21 mouse cellular contexts compared by ENCODE assay signal in genomic region chr16:29315391-29315790, GRCm38 (mm10).
"Had no signal": no experiment of that assay in that cellular context is flagged by ENCODE, and none has a peak within 500 bp of the region (broad histone marks: within the 10 kb centered on the region; RNA-seq: fewer than 3 reads in every experiment).

No protein-coding gene starts in this region.

- H3K4me3 ChIP-seq: left cerebral cortex, adult 2 months; lung, embryonic 15.5 days; megakaryocyte, embryonic 14.5 days; midbrain, embryonic 10.5 days; midbrain, embryonic 13.5 days; myocyte; neural tube, embryonic 13.5 days; stomach, embryonic 15.5 days had no signal

- H3K27ac ChIP-seq: left cerebral cortex, adult 2 months; liver, embryonic 14.5 days; lung, embryonic 15.5 days; midbrain, embryonic 10.5 days; midbrain, embryonic 13.5 days; neural tube, embryonic 13.5 days; stomach, embryonic 15.5 days had no signal

- H3K9me3 ChIP-seq: lung, embryonic 15.5 days; midbrain, embryonic 10.5 days; midbrain, embryonic 13.5 days; neural tube, embryonic 13.5 days; stomach, embryonic 15.5 days had no signal

- DNase-seq: kidney, adult 18-20 months; kidney, postnatal 25 days; layer of hippocampus, postnatal 36 days; lung, adult 18-20 months; lung, postnatal 10 days; lung, postnatal 36 days; retina, postnatal 1 day; right cerebral cortex, postnatal 25 days; spleen, adult 18-20 months; thymus, postnatal 25 days had no signal

- H3K36me3 ChIP-seq: lung, embryonic 15.5 days; midbrain, embryonic 10.5 days; midbrain, embryonic 13.5 days; neural tube, embryonic 13.5 days; stomach, embryonic 15.5 days had no signal

- H3K4me1 ChIP-seq: lung, embryonic 15.5 days; megakaryocyte, embryonic 14.5 days; midbrain, embryonic 10.5 days; midbrain, embryonic 13.5 days; neural tube, embryonic 13.5 days; stomach, embryonic 15.5 days had no signal

- H3K4me2 ChIP-seq: liver, embryonic 11.5 days; lung, embryonic 15.5 days; midbrain, embryonic 13.5 days; neural tube, embryonic 13.5 days; stomach, embryonic 15.5 days had no signal

- H3K9ac ChIP-seq: liver, embryonic 14.5 days; lung, embryonic 15.5 days; midbrain, embryonic 13.5 days; neural tube, embryonic 13.5 days; stomach, embryonic 15.5 days had no signal

- H3K27me3 ChIP-seq: lung, embryonic 15.5 days; megakaryocyte, embryonic 14.5 days; midbrain, embryonic 13.5 days; neural tube, embryonic 13.5 days; stomach, embryonic 15.5 days had no signal

- ATAC-seq: midbrain, embryonic 13.5 days; midbrain, embryonic 16.5 days had no signal
